Mouse (Mus musculus): ENCODE data around the gene Eif4ebp2. TPM values are rescaled to one million over a fixed set of nuclear protein-coding genes. Genes with fewer than 3 reads are reported as not detected.
A peak's percentile ranks its signal among the peaks of the same experiment; 100 is the strongest.

Eif4ebp2 gene
- polyA plus RNA-seq, 1 experiment = 86.6 TPM

DNA sequence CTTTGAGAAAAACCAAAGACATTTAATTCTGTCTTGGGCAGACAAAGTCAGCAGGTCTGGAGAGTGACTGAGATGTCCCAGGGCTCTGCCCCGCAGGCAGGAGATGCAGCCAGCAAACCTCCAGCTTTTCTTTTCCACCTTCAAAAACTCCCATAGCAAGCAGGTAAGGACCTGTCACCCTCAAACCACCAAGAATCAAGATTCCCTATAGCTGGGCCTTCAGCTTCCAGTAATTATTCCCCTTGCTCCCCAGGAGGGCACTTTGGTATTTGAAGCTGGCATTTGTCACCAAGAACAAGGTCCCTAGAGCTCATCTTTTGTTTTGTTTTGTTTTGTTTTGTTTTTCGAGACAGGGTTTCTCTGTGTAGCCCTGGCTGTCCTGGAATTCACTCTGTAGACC lies 35.4 kb downstream of the Eif4ebp2 start:
- TF ChIP-seq CTCF (IDR thresholded peaks at IDR 0.05; ENCODE audit: borderline replicate concordance, extremely low read depth, insufficient read depth, insufficient read length) (no peak), POLR2A (IDR thresholded peaks at IDR 0.05; ENCODE audit: borderline replicate concordance, extremely low read depth, insufficient read depth, insufficient read length, poor library complexity, severe bottlenecking) (no peak)
- no peak for DNase-seq (ENCODE audit: low read depth)

DNA sequence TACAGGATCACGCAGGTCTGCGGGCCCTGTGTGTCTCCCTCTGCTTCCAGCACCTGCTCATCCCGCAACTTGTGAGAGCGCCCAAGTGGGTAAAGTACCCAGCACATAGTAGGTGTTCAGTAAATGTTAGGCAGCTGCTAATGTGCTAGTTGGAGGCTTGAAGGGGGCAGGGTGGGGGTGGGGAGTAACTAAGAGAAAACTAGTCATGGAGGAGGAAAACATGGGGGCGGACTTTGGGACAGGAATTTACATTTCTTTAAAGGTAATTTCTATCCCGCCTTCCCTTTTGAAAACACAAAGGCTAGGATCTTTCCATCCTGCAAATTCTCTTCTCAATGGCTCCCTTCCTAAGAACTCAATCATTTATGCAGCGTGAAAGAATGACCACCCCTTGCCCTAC lies 35.9 kb downstream of the Eif4ebp2 start:
- no peak for DNase-seq (ENCODE audit: low read depth)
- TF ChIP-seq POLR2A (IDR thresholded peaks at IDR 0.05; ENCODE audit: borderline replicate concordance, extremely low read depth, insufficient read depth, insufficient read length, poor library complexity, severe bottlenecking) (no peak), CTCF (IDR thresholded peaks at IDR 0.05; ENCODE audit: borderline replicate concordance, extremely low read depth, insufficient read depth, insufficient read length) (no peak)

GRCm38 (mm10) chr10:61415890-61416289 lies 36.6 kb downstream of the Eif4ebp2 start:
- no peak for DNase-seq (ENCODE audit: low read depth)
- TF ChIP-seq CTCF (IDR thresholded peaks at IDR 0.05; ENCODE audit: borderline replicate concordance, extremely low read depth, insufficient read depth, insufficient read length) (no peak), POLR2A (IDR thresholded peaks at IDR 0.05; ENCODE audit: borderline replicate concordance, extremely low read depth, insufficient read depth, insufficient read length, poor library complexity, severe bottlenecking) (no peak)

DNA sequence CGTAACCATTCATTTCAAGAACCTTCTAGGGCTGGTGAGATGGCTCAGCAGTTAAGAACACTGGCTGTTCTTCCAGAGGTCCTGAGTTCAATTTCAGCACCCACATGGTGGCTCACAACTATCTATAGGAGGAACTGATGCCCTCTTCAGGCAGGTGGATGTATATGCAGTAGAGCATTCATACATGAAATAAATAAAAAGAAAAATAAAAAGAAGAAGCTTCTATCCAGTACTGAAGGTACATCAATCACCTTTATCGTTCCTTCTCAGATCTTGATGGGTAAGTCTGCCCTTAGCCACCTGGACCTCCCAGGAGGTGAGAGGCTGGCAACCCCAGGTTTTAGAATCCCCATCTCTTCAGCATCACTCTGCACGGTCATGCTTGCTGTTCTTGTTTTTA lies 37.2 kb downstream of the Eif4ebp2 start:
- no peak for DNase-seq (ENCODE audit: low read depth)
- no peak for TF ChIP-seq CTCF (IDR thresholded peaks at IDR 0.05; ENCODE audit: borderline replicate concordance, extremely low read depth, insufficient read depth, insufficient read length)
- TF ChIP-seq POLR2A (IDR thresholded peaks at IDR 0.05; ENCODE audit: borderline replicate concordance, extremely low read depth, insufficient read depth, insufficient read length, poor library complexity, severe bottlenecking) = no peak

DNA sequence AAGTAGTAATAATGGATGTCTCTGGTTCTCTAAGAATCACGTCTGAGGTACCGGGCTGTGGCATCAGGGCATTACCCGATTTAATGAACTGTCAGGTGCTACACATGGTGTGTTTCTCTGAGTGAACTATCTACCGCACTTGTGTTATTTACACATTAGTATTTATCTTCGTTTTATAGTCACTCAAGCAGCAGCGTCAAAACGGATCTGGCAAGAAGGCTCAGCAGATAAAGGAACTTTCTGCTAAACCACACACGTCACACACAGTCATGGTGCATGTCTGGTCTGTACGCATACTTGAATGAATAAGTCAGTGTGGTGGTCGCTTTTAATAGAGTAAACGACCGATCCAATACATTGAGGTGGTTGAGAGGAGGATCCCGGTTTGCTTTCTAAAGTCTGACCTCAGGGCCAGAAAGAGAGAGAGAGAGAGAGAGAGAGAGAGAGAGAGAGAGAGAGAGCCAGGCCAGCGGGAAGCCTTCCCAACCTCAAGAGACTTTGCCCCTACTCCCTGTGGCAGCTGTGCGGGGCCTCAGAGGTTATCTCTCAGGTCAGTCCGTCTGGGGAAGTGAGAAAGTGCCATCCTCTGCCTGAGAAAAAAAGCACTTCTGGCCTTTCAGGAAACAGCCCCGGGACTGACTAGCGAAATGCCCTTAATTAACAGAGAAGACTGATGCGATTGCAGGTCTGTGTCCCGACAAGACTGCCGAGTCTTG lies 39.4 kb downstream of the Eif4ebp2 start:
- TF ChIP-seq CTCF (IDR thresholded peaks at IDR 0.05; ENCODE audit: borderline replicate concordance, extremely low read depth, insufficient read depth, insufficient read length) (no peak), POLR2A (IDR thresholded peaks at IDR 0.05; ENCODE audit: borderline replicate concordance, extremely low read depth, insufficient read depth, insufficient read length, poor library complexity, severe bottlenecking) (no peak)
- no peak for DNase-seq (ENCODE audit: low read depth)

DNA sequence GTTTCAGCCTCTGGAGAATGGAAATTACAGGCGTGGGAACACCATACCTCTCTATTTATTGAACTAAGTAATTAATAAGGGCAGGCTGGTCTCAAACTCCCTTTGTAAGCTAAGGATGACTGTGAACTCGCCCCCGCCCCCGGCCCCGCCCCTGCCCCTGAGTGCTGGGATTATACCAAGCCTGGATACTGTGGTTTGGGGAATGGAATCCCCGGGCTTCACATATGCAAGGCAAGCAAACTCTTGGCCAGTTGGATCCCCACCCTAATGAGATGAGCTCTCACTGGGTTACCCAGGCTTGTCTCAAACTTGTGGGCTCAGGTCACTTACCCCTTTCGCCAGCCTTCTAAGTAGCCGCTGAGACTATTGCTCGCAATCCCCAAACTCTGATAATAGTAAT lies 42.3 kb downstream of the Eif4ebp2 start:
- TF ChIP-seq CTCF (IDR thresholded peaks at IDR 0.05; ENCODE audit: borderline replicate concordance, extremely low read depth, insufficient read depth, insufficient read length) (no peak), POLR2A (IDR thresholded peaks at IDR 0.05; ENCODE audit: borderline replicate concordance, extremely low read depth, insufficient read depth, insufficient read length, poor library complexity, severe bottlenecking) (no peak)

DNA sequence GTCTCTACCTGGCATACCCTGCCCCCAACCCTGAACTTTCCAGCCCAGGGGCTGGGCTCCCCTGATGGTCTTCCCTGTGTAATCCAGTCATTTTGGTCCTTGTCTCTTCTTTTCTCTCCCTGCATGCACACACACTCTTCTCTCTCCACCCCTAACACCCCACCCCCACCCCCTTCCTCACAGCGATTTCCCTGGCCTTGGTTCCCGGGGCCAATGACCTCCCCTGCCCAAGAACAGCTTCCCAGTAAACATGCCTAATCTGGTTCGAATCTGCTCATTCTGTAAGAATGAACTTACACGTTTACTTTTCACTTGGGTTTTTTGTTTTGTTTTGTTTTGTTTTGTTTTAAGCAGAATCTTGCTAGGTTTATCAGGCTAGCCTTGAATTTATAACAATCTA lies 42.7 kb downstream of the Eif4ebp2 start:
- DNase-seq (ENCODE audit: low read depth) = no peak
- TF ChIP-seq CTCF (IDR thresholded peaks at IDR 0.05; ENCODE audit: borderline replicate concordance, extremely low read depth, insufficient read depth, insufficient read length) (no peak), POLR2A (IDR thresholded peaks at IDR 0.05; ENCODE audit: borderline replicate concordance, extremely low read depth, insufficient read depth, insufficient read length, poor library complexity, severe bottlenecking) (no peak)

More for the DNA sequence above, 42.3 kb downstream of the Eif4ebp2 start:
- no peak for DNase-seq (ENCODE audit: low read depth)

- DNase-seq (ENCODE audit: low read depth) = no peak
- TF ChIP-seq POLR2A (IDR thresholded peaks at IDR 0.05; ENCODE audit: borderline replicate concordance, extremely low read depth, insufficient read depth, insufficient read length, poor library complexity, severe bottlenecking) = no peak
- TF ChIP-seq CTCF (IDR thresholded peaks at IDR 0.05; ENCODE audit: borderline replicate concordance, extremely low read depth, insufficient read depth, insufficient read length) = no peak
Measured at GRCm38 (mm10) chr10:61405958-61406357, 46.5 kb downstream of the Eif4ebp2 start.

- TF ChIP-seq CTCF (IDR thresholded peaks at IDR 0.05; ENCODE audit: borderline replicate concordance, extremely low read depth, insufficient read depth, insufficient read length) = no peak
- no peak for TF ChIP-seq POLR2A (IDR thresholded peaks at IDR 0.05; ENCODE audit: borderline replicate concordance, extremely low read depth, insufficient read depth, insufficient read length, poor library complexity, severe bottlenecking)
- no peak for DNase-seq (ENCODE audit: low read depth)
Measured at GRCm38 (mm10) chr10:61402911-61403310, 49.5 kb downstream of the Eif4ebp2 start.

DNA sequence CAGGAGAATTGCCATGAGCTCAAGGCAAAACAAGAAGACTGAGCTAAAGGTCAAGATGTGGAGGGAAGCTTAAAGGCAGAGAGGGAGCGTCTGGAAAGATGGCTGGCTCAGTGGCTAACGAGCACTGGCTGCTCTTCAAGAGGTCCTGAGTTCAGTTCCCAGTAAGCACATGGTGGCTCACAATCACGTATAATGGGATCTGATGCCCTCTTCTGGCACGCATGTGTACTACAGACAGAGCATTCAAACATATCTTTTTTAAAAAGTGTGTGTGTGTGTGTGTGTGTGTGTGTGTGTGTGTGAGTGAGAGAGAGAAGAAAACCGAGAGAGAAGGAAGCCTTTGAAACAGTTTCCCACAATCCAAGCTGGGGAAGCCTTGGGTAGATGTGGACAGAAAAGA lies 50.0 kb downstream of the Eif4ebp2 start:
- DNase-seq (ENCODE audit: low read depth) = no peak
- TF ChIP-seq POLR2A (IDR thresholded peaks at IDR 0.05; ENCODE audit: borderline replicate concordance, extremely low read depth, insufficient read depth, insufficient read length, poor library complexity, severe bottlenecking) (no peak), CTCF (IDR thresholded peaks at IDR 0.05; ENCODE audit: borderline replicate concordance, extremely low read depth, insufficient read depth, insufficient read length) (peak; percentile 19; the same call in 1 of the 2 replicates)

- TF ChIP-seq CTCF (IDR thresholded peaks at IDR 0.05; ENCODE audit: borderline replicate concordance, extremely low read depth, insufficient read depth, insufficient read length) (no peak), POLR2A (IDR thresholded peaks at IDR 0.05; ENCODE audit: borderline replicate concordance, extremely low read depth, insufficient read depth, insufficient read length, poor library complexity, severe bottlenecking) (no peak)
- DNase-seq (ENCODE audit: low read depth) = no peak
Measured at GRCm38 (mm10) chr10:61400407-61400806, 52.1 kb downstream of the Eif4ebp2 start.

GRCm38 (mm10) chr10:61399156-61399734 lies 53.2 kb downstream of the Eif4ebp2 start:
- TF ChIP-seq CTCF (IDR thresholded peaks at IDR 0.05; ENCODE audit: borderline replicate concordance, extremely low read depth, insufficient read depth, insufficient read length) (peak; percentile 94), POLR2A (IDR thresholded peaks at IDR 0.05; ENCODE audit: borderline replicate concordance, extremely low read depth, insufficient read depth, insufficient read length, poor library complexity, severe bottlenecking) (no peak)

More at GRCm38 (mm10) chr10:61399156-61399734, 53.2 kb downstream of the Eif4ebp2 start:
- peak; percentile 91 for DNase-seq (ENCODE audit: low read depth)
